Mouse (Mus musculus) heart, embryonic 16.5 days (tissue): ENCODE measurements around the gene Sh3rf1. TPM values are rescaled to one million over a fixed set of nuclear protein-coding genes. Genes with fewer than 3 reads are reported as not detected.

Experiments used
- ATAC-seq: fragments of 200-750 bp; cut with Nextera tagmentation; replicated peaks from 2 replicates; pipeline ENCODE4 v1.8.0; 2017; ENCODE audit warnings: moderate number of reproducible peaks; ENCODE audit not compliant: insufficient read depth, low FRiP score; ENCODE audit errors: extremely low read depth
- H3K27ac ChIP-seq: fragments of 300-500 bp; sonication (generic); 2 replicates; pipeline ENCODE4 v1.5.1; 2014; ENCODE audit warnings: mild to moderate bottlenecking, low read length, control low read depth, moderate library complexity
- H3K27me3 ChIP-seq: fragments of 300-500 bp; sonication (generic); 2 replicates; pipeline ENCODE4 v1.6.1; 2014; ENCODE audit warnings: low read length, mixed read lengths; ENCODE audit not compliant: control insufficient read depth, insufficient read depth
- H3K36me3 ChIP-seq: fragments of 300-500 bp; sonication (generic); 2 replicates; pipeline ENCODE4 v1.6.1; 2014; ENCODE audit not compliant: control insufficient read depth, insufficient read depth
- H3K4me1 ChIP-seq: fragments of 300-500 bp; sonication (generic); 2 replicates; pipeline ENCODE4 v1.6.1; 2014; ENCODE audit warnings: low read length, mixed read lengths; ENCODE audit not compliant: control insufficient read depth, insufficient read depth
- H3K4me2 ChIP-seq: fragments of 300-500 bp; sonication (generic); 2 replicates; pipeline ENCODE4 v1.6.1; 2014; ENCODE audit warnings: low read depth, mild to moderate bottlenecking, control low read depth, low read length
- H3K4me3 ChIP-seq: fragments of 300-500 bp; sonication (generic); 2 replicates; pipeline ENCODE4 v1.5.1; 2014; ENCODE audit warnings: mild to moderate bottlenecking, control low read depth, low read length
- H3K9ac ChIP-seq: fragments of 300-500 bp; sonication (generic); 2 replicates; pipeline ENCODE4 v1.6.1; 2014; ENCODE audit warnings: low read length, control low read depth
- H3K9me3 ChIP-seq: fragments of 300-500 bp; sonication (generic); replicated peaks from 2 replicates; pipeline ENCODE4 v1.6.1; 2016; ENCODE audit warnings: low read length; ENCODE audit not compliant: control insufficient read depth
- WGBS: fragments of 180-500 bp; shearing (Covaris S2); extraction: QIAGEN DNeasy Blood & Tissue Kit; methylation state at CpG from one replicate; pipeline ENCODE4 v1.1.7; 2014; 5-methylcytosine and 5-hydroxymethylcytosine counted together
- polyA plus RNA-seq: library from polyadenylated mRNA; unstranded; fragments of >200 nt; fragmentation: Nextera tagmentation; extraction: Ambion mirVana; gene quantifications from 2 replicates; pipeline ENCODE4 v1.2.1, GENCODE M21; 2015

The Sh3rf1 gene
- polyA plus RNA-seq, 1 experiment from 2014 or later: 5.3 TPM

DNA sequence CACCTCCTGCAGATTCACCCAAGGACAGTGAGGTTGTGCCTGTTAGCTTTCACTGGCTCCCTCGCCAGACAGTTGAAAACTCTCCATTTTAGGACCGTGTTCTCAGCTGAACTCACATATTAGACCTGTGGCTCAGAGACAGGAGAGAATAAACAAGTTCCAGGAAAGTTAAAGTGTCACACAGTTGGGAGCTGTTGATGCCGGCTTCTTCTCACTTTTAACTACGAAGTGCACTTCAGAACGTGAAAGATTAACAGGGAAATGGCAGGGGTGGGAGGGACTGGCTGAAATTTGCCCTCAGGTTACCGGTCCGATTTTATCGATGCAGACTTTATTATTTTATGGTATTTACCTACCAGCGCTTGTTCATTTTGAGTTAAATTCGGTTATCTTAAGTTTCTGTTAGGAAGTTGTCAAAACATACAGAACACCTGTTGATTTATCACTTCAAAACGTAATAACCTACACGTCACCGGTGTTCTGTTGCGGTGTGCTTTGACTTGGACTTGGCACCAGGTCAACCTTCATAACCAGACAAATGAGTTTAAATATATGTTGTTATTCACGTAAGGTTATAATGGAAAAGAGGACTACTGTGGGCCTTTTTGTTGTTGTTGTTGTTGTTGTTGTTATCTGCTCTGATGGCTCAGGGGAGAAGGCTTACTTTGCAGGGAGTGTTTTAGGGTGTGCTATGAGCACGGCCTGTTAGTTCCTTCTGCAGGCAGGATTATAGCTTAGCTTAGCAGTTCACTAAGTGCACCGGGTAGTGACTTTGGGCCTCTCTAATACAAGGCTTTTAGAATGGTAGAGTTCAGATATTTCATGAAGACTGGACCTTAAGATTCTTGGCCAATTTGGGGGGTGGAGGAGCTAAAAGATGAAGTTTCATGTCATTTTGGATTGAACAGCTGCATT, 49.9 kb downstream of the Sh3rf1 start:
- Histone ChIP-seq H3K9ac (no peak overlapping the region), H3K4me2 (no peak overlapping the region), H3K36me3 (no peaks in the 10 kb centered on the region), H3K27me3 (no peaks in the 10 kb centered on the region), H3K9me3 (no peaks in the 10 kb centered on the region), H3K27ac (no peak overlapping the region), H3K4me3 (no peak overlapping the region), H3K4me1 (peaks cover 31% of the 10 kb centered on the region)
- no peak for ATAC-seq
- WGBS: 67% methylated on average over 17 of the region's 17 CpGs

DNA sequence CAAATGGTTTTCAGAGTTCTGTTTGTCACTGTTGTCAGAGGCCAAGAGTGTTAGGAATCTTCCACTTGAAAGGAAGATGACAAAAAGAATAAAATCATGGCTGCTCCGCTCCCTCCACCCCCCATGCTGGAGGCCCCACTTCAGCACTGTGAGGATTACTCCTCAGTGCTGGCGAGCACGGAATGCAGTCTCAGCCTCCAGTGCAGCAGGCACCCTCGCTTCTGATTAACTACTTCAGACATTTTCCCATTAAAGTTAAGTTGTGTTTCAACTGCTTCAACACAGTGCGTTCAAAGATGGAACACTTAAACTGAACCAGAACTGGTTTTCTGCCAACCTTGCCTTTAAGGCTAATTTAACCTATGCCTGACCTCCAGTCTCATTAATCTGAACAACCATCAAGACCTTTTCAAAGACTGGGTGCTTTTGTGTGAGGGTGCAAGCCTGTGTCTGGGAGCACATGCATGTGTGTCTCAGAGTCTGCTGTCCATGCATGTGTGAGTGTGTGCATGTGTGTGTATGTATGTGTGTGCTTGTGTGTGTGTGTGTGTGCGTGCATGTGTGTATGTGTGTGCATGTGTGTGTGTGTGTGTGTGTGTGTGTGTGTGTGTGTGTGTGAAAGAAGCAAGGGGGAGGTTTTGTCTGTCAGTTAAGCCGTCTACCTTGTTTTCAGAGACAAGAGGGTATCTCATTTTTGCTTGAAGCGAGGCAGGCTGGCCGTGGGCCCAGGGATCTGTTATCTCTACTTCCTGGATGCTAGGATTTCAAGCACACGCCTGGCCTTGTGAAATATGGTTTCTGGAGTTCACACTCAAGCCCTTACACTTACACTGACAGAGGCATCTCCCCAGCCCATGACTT, 51.2 kb downstream of the Sh3rf1 start:
- Histone ChIP-seq H3K4me2 (no peak overlapping the region), H3K9ac (no peak overlapping the region), H3K9me3 (no peaks in the 10 kb centered on the region), H3K27ac (peak overlapping the region; percentile 40), H3K4me3 (no peak overlapping the region), H3K36me3 (no peaks in the 10 kb centered on the region), H3K27me3 (no peaks in the 10 kb centered on the region), H3K4me1 (peaks cover 31% of the 10 kb centered on the region)
- 38% methylated on average over 10 of the region's 10 CpGs for WGBS
- 0 out of 2 replicates have a peak, but pooled peaks have one; percentile 38 for ATAC-seq

DNA sequence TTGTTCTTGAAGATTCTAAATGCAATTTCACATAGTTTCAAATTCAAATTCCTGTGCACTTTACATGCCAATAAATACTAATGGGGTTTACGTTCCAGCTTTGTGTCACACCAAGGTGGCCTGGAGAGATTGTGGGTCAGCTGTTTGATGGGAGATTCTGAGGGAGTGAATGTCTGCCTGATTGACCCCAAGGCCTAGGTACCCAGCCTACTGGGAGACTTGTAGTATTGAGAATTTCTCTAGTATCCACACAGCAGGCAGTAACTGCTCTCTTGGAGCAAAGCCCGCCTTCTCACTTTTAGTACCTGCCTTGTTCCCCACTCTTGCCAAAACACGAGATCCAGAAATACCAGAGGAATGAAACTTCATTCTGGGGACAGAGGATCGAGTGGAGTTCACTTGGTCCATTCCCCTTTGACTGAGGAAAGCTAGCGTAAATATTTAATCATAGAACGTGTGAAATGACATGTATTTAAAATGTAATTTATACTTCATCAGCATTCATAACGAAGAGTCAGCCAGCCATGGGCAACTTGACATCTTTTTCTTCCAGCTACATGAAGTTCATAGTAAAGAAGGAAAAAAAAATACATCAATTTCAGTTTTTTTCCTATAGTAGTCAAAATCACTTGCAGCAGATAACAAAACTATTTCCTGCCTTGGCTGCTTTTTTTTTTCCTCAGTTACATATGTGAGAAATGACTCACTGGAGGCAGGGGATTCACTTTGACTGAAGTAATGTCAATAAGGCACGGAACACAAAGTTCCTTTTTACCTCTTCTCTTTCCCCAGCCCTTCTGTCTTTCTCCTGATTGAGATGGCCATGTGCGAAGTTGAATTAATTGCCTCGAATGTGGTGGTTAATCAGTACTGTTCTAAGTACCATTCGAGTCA, 52.0 kb downstream of the Sh3rf1 start:
- peaks cover 31% of the 10 kb centered on the region for H3K4me1 ChIP-seq
- H3K27ac ChIP-seq: peak overlapping the region; percentile 50
- H3K27me3 ChIP-seq: no peaks in the 10 kb centered on the region
- no peak overlapping the region for H3K9ac ChIP-seq
- no peaks in the 10 kb centered on the region for H3K36me3 ChIP-seq
- 52% methylated on average over 11 of the region's 11 CpGs for WGBS
- no peak overlapping the region for H3K4me3 ChIP-seq
- H3K4me2 ChIP-seq: no peak overlapping the region
- no peaks in the 10 kb centered on the region for H3K9me3 ChIP-seq
- ATAC-seq: no peak

DNA sequence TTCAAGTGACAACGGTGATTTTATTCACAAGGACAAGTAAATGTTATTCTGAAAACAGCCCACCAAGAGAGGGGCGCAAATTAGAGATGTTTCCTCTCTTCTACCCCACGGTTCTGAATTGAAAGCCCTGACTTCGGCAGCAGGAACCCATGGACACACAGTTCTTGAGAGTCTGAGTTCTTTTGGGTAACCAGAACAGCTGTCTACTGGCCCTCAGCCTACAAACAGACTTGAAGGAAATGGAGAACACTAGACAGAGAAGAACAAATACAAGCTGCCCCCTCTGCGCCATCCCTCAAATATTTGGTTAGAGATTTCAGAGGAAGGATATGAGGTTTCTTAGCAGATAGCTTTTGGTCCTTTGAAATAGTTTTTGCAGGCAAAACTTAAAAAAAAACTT, 52.7 kb downstream of the Sh3rf1 start:
- no peak overlapping the region for H3K9ac ChIP-seq
- H3K4me1 ChIP-seq: peaks cover 31% of the 10 kb centered on the region
- H3K4me3 ChIP-seq: no peak overlapping the region
- no peaks in the 10 kb centered on the region for H3K9me3 ChIP-seq
- ATAC-seq: no peak
- H3K4me2 ChIP-seq: no peak overlapping the region
- WGBS: 65% methylated on average over 5 of the region's 5 CpGs
- peak overlapping the region; percentile 50 for H3K27ac ChIP-seq
- no peaks in the 10 kb centered on the region for H3K36me3 ChIP-seq
- H3K27me3 ChIP-seq: no peaks in the 10 kb centered on the region

DNA sequence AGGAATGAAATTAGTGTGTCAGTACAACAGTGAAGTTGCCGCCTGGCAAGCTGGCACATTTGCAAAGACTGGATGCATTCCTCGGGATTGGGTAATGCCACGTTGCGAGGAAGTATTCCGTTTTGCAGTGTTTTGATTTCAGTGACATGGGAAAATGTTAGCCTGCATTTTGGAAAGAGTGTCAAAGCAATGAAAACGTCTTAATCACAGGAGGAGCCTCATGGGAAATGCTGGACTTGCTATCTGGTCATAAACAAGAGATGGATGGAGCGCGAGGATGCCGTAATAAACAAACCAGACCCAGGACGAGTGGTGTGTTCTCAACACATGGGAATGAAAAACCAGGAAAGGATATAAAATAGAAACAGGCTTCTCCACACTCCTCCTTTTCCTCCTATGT, 55.4 kb downstream of the Sh3rf1 start:
- Histone ChIP-seq H3K9me3 (no peaks in the 10 kb centered on the region), H3K9ac (no peak overlapping the region), H3K27me3 (no peaks in the 10 kb centered on the region), H3K36me3 (no peaks in the 10 kb centered on the region), H3K4me3 (no peak overlapping the region), H3K4me1 (peaks cover 42% of the 10 kb centered on the region), H3K4me2 (no peak overlapping the region), H3K27ac (no peak overlapping the region)
- 80% methylated on average over 10 of the region's 10 CpGs for WGBS
- no peak for ATAC-seq

DNA sequence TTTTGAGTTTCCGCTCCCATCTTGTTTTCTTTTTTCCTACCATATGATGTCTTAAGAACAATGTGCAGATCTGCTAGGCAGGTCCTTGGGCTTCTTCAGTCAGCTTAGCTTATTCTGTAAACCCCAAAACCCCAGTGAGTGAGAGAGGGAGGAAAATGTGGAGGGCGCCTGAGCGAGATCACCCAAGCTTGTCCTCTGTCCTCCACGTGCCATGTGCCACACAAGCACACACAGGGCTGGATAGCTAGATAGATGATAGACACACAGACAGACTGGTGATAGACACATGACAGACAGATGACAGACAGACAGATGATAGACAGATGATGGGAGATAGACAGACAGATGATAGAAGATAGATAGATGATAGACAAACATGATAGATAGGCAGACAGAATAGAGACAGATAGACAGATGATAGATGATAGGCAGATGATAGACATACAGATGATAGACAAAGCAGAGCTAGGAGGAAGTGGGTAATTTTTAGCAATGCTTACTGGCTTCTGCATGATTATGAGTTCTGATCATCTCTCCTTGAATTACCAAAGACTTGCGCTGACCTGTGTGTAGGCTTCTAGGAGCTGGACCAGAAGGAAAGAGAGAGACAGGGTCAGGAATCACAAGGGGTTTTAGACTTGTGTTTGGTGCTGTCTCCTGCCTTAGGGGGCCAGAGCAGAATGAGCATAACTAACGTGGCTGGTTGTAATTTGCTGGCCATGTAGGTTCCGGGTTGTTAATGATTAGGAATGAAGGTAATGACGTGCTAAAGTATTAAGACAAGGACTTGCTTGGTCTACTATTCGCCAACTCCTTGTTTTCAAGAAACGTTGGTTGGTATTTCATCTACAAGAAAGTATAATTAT, 58.9 kb downstream of the Sh3rf1 start:
- no peak overlapping the region for H3K4me2 ChIP-seq
- H3K9me3 ChIP-seq: no peaks in the 10 kb centered on the region
- H3K27ac ChIP-seq: peak overlapping the region; percentile 39; the same call in 1 of the 2 replicates
- peaks cover 21% of the 10 kb centered on the region for H3K4me1 ChIP-seq
- ATAC-seq: no peak
- H3K36me3 ChIP-seq: no peaks in the 10 kb centered on the region
- H3K27me3 ChIP-seq: no peaks in the 10 kb centered on the region
- WGBS: 52% methylated on average over 10 of the region's 10 CpGs
- no peak overlapping the region for H3K4me3 ChIP-seq
- H3K9ac ChIP-seq: no peak overlapping the region

DNA sequence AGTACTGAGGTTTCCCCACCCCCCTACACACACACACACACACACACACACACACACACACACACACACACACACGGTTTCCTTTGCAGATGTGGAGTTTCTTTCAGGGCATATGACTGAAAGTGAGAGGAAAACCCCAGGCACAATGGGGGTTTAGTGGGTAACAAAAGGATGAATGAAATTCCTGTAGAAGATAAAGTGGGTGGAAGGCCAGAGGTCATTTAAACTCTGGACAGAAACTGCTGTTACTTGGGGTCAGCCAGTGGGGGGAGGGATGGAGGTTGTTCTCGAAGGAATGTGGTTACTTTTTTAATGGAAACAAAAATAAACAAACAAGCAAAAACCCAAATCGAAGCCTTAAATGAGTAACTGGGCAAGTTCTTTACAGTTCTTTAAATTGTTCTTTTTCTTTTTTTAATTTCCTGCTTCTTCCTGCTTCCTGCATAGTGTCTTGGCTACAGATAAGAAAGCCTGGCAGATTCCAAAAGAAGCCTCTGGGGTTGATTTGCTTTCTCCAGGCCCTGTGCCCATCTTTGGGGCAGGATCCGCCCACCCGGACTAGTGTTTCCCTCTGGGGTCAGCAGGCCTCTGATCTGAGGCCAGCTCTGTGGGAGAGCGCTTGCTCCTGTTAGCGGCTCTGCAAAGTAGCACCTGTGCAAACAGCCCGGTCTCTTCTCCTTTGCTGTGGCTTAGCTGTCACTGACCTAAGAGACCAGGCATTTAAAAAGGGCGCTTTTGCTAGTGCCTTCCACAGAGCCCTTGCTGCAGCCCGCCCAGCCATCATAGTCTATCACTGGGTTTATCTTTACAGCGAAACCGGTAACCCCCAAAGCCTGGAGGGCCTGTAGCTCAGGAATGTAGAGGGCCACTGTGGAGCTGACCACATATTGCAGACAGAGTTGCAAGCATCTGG, 59.8 kb downstream of the Sh3rf1 start:
- H3K4me2 ChIP-seq: no peak overlapping the region
- no peaks in the 10 kb centered on the region for H3K36me3 ChIP-seq
- H3K4me1 ChIP-seq: peaks cover 25% of the 10 kb centered on the region
- WGBS: 10% methylated on average over 12 of the region's 12 CpGs
- H3K27me3 ChIP-seq: no peaks in the 10 kb centered on the region
- 0 out of 2 replicates have a peak overlapping the region, but pooled peaks have one; percentile 17 for H3K27ac ChIP-seq
- H3K9me3 ChIP-seq: no peaks in the 10 kb centered on the region
- no peak overlapping the region for H3K4me3 ChIP-seq
- H3K9ac ChIP-seq: no peak overlapping the region
- peak; percentile 54; the same call in 1 of the 2 replicates for ATAC-seq
